Mouse (Mus musculus) MEL (cell line): Measurements from ENCODE around the gene Gm20388. TPM values are rescaled to one million over a fixed set of nuclear protein-coding genes. Genes with fewer than 3 reads are reported as not detected.

Source experiments
- DNase-seq: peaks from one replicate; pipeline ENCODE4 v3.0.0; 2011; ENCODE audit warnings: low read depth, low spot score
- H3K27ac ChIP-seq: 2 replicates; pipeline ENCODE4 v1.5.1; 2012; ENCODE audit warnings: low read depth, mild to moderate bottlenecking, control low read depth, low read length, moderate library complexity; ENCODE audit not compliant: control insufficient read depth
- H3K27me3 ChIP-seq, 2 experiments: fragments of 150-350 bp in 1 of 2; sonication (generic) in 1 of 2; 2 replicates each; pipeline ENCODE4 v1.6.1; 2012; ENCODE audit warnings: low read length in 2 of 2, mild to moderate bottlenecking in 2 of 2, improper control_type of control experiment in 1 of 2, moderate library complexity in 1 of 2; ENCODE audit not compliant: insufficient read depth in 2 of 2, control insufficient read depth in 1 of 2
- H3K36me3 ChIP-seq, 2 experiments: 2 replicates each; pipeline ENCODE4 v1.6.1; 2012 to 2014; ENCODE audit warnings: low read length in 2 of 2, improper control_type of control experiment in 1 of 2, inconsistent platforms in 1 of 2, mild to moderate bottlenecking in 1 of 2; ENCODE audit not compliant: insufficient read depth in 2 of 2, control insufficient read depth in 1 of 2
- H3K4me1 ChIP-seq, 2 experiments: fragments of 150-350 bp in 1 of 2; sonication (generic) in 1 of 2; 2 replicates each; pipeline ENCODE4 v1.6.1; 2012; ENCODE audit warnings: low read length in 2 of 2, improper control_type of control experiment in 1 of 2, mild to moderate bottlenecking in 1 of 2; ENCODE audit not compliant: insufficient read depth in 2 of 2, control insufficient read depth in 1 of 2
- H3K4me3 ChIP-seq, 2 experiments: fragments of 150-350 bp in 1 of 2; sonication (generic) in 1 of 2; 2 replicates each; pipeline ENCODE4 v1.5.1; 2012; ENCODE audit warnings: low read depth in 2 of 2, low read length in 2 of 2, mild to moderate bottlenecking in 2 of 2, moderate library complexity in 2 of 2, control low read depth in 1 of 2, improper control_type of control experiment in 1 of 2; ENCODE audit not compliant: control insufficient read depth in 1 of 2, insufficient read depth in 1 of 2
- H3K79me2 ChIP-seq: 2 replicates; pipeline ENCODE4 v1.6.1; 2012; ENCODE audit warnings: mild to moderate bottlenecking, low read length, moderate library complexity; ENCODE audit not compliant: control insufficient read depth, poor library complexity, insufficient read depth
- H3K9ac ChIP-seq: 2 replicates; pipeline ENCODE4 v1.6.1; 2012; ENCODE audit warnings: low read depth, mild to moderate bottlenecking, control low read depth, low read length, moderate library complexity; ENCODE audit not compliant: control insufficient read depth, poor library complexity, severe bottlenecking
- H3K9me3 ChIP-seq: fragments of 150-350 bp; sonication (generic); replicated peaks from 2 replicates; pipeline ENCODE4 v1.6.1; 2012; ENCODE audit warnings: mild to moderate bottlenecking, low read length, improper control_type of control experiment, moderate library complexity; ENCODE audit not compliant: insufficient read depth
- CHD1 ChIP-seq: IDR thresholded peaks from 2 replicates; pipeline ENCODE4 v1.6.1; 2012; ENCODE audit warnings: low read depth, mild to moderate bottlenecking, inconsistent platforms, low read length, improper control_type of control experiment
- CHD2 ChIP-seq: IDR thresholded peaks from 2 replicates; pipeline ENCODE4 v1.6.1; 2011; ENCODE audit warnings: low read length, improper control_type of control experiment
- ETS1 ChIP-seq: IDR thresholded peaks from 2 replicates; pipeline ENCODE4 v1.6.1; 2012; ENCODE audit warnings: low read depth, mild to moderate bottlenecking, inconsistent platforms, low read length, improper control_type of control experiment, moderate library complexity
- MAZ ChIP-seq: IDR thresholded peaks from 2 replicates; pipeline ENCODE4 v1.6.1; 2012; ENCODE audit warnings: low read depth, mild to moderate bottlenecking, inconsistent platforms, low read length, improper control_type of control experiment
- MXI1 ChIP-seq: IDR thresholded peaks from 2 replicates; pipeline ENCODE4 v1.6.1; 2011; ENCODE audit warnings: mild to moderate bottlenecking, low read depth, low read length, improper control_type of control experiment
- POLR2AphosphoS2 ChIP-seq: IDR thresholded peaks from 2 replicates; pipeline ENCODE4 v1.6.1; 2011; ENCODE audit warnings: low read length, improper control_type of control experiment
- RCOR1 ChIP-seq: IDR thresholded peaks from 2 replicates; pipeline ENCODE4 v1.6.1; 2012; ENCODE audit warnings: low read depth, mild to moderate bottlenecking, inconsistent platforms, low read length, improper control_type of control experiment
- SIN3A ChIP-seq: IDR thresholded peaks from 2 replicates; pipeline ENCODE4 v1.6.1; 2012; ENCODE audit warnings: low read length, improper control_type of control experiment, inconsistent platforms
- SMC3 ChIP-seq: IDR thresholded peaks from 2 replicates; pipeline ENCODE4 v1.6.1; 2011; ENCODE audit warnings: low read depth, low read length, improper control_type of control experiment
- TAL1 ChIP-seq: IDR thresholded peaks from 2 replicates; pipeline ENCODE4 v1.6.1; 2012; ENCODE audit warnings: mild to moderate bottlenecking, inconsistent platforms, low read length, moderate library complexity, mixed read lengths
- USF1 ChIP-seq: IDR thresholded peaks from 2 replicates; pipeline ENCODE4 v1.6.1; 2014; ENCODE audit warnings: low read depth, mild to moderate bottlenecking, inconsistent platforms, low read length, improper control_type of control experiment, moderate library complexity
- USF2 ChIP-seq, 2 experiments: IDR thresholded peaks; 2 replicates each; pipeline ENCODE4 v1.6.1; 2011 to 2012; ENCODE audit warnings: improper control_type of control experiment in 2 of 2, low read length in 2 of 2, borderline replicate concordance in 1 of 2, inconsistent platforms in 1 of 2, low read depth in 1 of 2, mild to moderate bottlenecking in 1 of 2; ENCODE audit not compliant: insufficient read depth in 1 of 2
- ZC3H11A ChIP-seq: IDR thresholded peaks from 2 replicates; pipeline ENCODE4 v1.6.1; 2012; ENCODE audit warnings: low read depth, mild to moderate bottlenecking, inconsistent platforms, low read length, improper control_type of control experiment
- ZMIZ1 ChIP-seq: IDR thresholded peaks from 2 replicates; pipeline ENCODE4 v1.6.1; 2012; ENCODE audit warnings: low read depth, mild to moderate bottlenecking, inconsistent platforms, low read length, improper control_type of control experiment, moderate library complexity
- ZNF384 ChIP-seq: IDR thresholded peaks from 2 replicates; pipeline ENCODE4 v1.6.1; 2012; ENCODE audit warnings: low read depth, mild to moderate bottlenecking, inconsistent platforms, low read length, improper control_type of control experiment
- polyA plus RNA-seq, 2 experiments: library from polyadenylated mRNA; stranded (reverse) in 1 of 2; unstranded in 1 of 2; fragments of >175 nt in 1 of 2; fragments of >200 nt in 1 of 2; gene quantifications; 2 replicates each; pipeline versions ENCODE4 v1.2.1 to v1.2.4; 2012; ENCODE audit warnings: low replicate concordance in 2 of 2, low read depth in 1 of 2; ENCODE audit not compliant: insufficient read length in 2 of 2, insufficient read depth in 1 of 2, missing spikeins in 1 of 2
- total RNA-seq: library from RNA; depleted of rRNA; stranded (reverse); fragments of 300-350 nt; gene quantifications from 2 replicates; pipeline ENCODE4 v1.2.3, GENCODE M21; 2012

The Gm20388 gene
- total and polyA plus RNA-seq, 3 experiments = 11.1 to 17.8 TPM; not detected in 1

GRCm38 (mm10) chr8:121088281-121088680 lies 1177.6 kb downstream of the Gm20388 start:
- Histone ChIP-seq H3K36me3 (no peaks in the 10 kb centered on the region), H3K9me3 (no peaks in the 10 kb centered on the region), H3K79me2 (no peaks in the 10 kb centered on the region), H3K27ac (no peak overlapping the region), H3K27me3 (no peaks in the 10 kb centered on the region), H3K4me1 (no peaks in the 10 kb centered on the region), H3K4me3 (no peak overlapping the region), H3K9ac (no peak overlapping the region)
- no peak for TF ChIP-seq USF2 (IDR thresholded peaks at IDR 0.05; ENCODE audit: borderline replicate concordance in 1 of 2, insufficient read depth in 1 of 2, low read depth in 1 of 2, low read length in 2 of 2)
- no peak for TF ChIP-seq TAL1
- no peak for TF ChIP-seq CHD2
- TF ChIP-seq SMC3 = no peak
- no peak for TF ChIP-seq ZNF384
- no peak for TF ChIP-seq POLR2AphosphoS2
- TF ChIP-seq USF1 = no peak
- TF ChIP-seq ZC3H11A = no peak
- no peak for TF ChIP-seq ETS1
- TF ChIP-seq ZMIZ1 = no peak
- no peak for TF ChIP-seq RCOR1
- no peak for TF ChIP-seq MAZ
- TF ChIP-seq MXI1 = no peak
- no peak for TF ChIP-seq CHD1
- no peak for DNase-seq

- Histone ChIP-seq H3K79me2 (no peaks in the 10 kb centered on the region), H3K36me3 (no peaks in the 10 kb centered on the region), H3K27me3 (no peaks in the 10 kb centered on the region), H3K4me3 (no peak overlapping the region), H3K9ac (no peak overlapping the region), H3K4me1 (no peaks in the 10 kb centered on the region), H3K9me3 (no peaks in the 10 kb centered on the region), H3K27ac (no peak overlapping the region)
- no peak for TF ChIP-seq SIN3A
- DNase-seq = no peak
Observed at GRCm38 (mm10) chr8:121088871-121089630, 1178.4 kb downstream of the Gm20388 start.
